Mouse (Mus musculus): ENCODE measurements at regions not wholly inside any gene's neighbourhood (a gene's known extent, or its start where the extent isn't known, plus 50 kb on each side); places are given as distances from the start of the nearest gene placed in this dataset.

DNA sequence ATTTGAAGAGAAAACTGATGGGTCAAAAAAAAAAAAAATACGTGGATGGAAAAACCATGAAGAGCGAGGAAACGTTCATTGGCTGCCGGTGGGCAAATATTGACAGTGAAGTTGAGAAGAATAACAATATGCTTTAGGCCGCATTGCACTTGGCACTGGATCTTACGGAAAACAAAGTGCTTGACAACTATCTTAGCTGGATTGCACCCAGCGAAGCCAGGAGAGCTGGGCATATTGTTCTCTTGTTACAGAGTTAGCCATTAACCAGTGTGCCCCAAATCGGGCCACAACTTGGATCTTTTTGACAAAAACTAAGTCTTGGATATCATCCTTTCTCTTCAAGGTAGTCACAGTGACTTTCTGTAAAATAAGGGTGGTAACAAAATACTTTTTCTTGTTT, 143.3 kb downstream of the Ogfrl1 start:
- no peak for TF ChIP-seq CTCF (IDR thresholded peaks at IDR 0.05; ENCODE audit: borderline replicate concordance, insufficient read depth, low read depth, low read length)
- TF ChIP-seq POLR2A (IDR thresholded peaks at IDR 0.05; ENCODE audit: borderline replicate concordance, insufficient read depth, low read length), result no peak

Measured in cerebellum, adult 2 months (tissue).